Mouse (Mus musculus) liver, adult 2 months (tissue): ENCODE measurements at regions not wholly inside any gene's neighbourhood (a gene's known extent, or its start where the extent isn't known, plus 50 kb on each side); places are given as distances from the start of the nearest gene placed in this dataset.

ENCODE experiments used
- DNase-seq: peaks from one replicate; pipeline ENCODE4 v3.0.0-alpha.2; 2011; ENCODE audit warnings: low read depth, low spot score; ENCODE audit errors: extremely low read depth
- H3K27ac ChIP-seq: fragments of 200-500 bp; replicated peaks from 2 replicates; pipeline ENCODE4 v1.5.1; 2012; ENCODE audit warnings: low read depth, mild to moderate bottlenecking, control low read depth, inconsistent platforms, low read length; ENCODE audit not compliant: insufficient read depth
- H3K27me3 ChIP-seq: fragments of 200-500 bp; 2 replicates; pipeline ENCODE4 v1.6.1; 2012; ENCODE audit warnings: mild to moderate bottlenecking, moderate library complexity, low read length, inconsistent platforms; ENCODE audit not compliant: control insufficient read depth, insufficient read depth
- H3K36me3 ChIP-seq: fragments of 200-500 bp; 2 replicates; pipeline ENCODE4 v1.6.1; 2012; ENCODE audit warnings: low read length, inconsistent platforms; ENCODE audit not compliant: control insufficient read depth, insufficient read depth
- H3K4me1 ChIP-seq: fragments of 200-500 bp; 2 replicates; pipeline ENCODE4 v1.6.1; 2011; ENCODE audit warnings: low read length; ENCODE audit not compliant: control insufficient read depth, insufficient read depth
- H3K4me3 ChIP-seq: fragments of 200-500 bp; 2 replicates; pipeline ENCODE4 v1.5.1; 2011; ENCODE audit warnings: low read depth, mild to moderate bottlenecking, control low read depth, low read length, moderate library complexity; ENCODE audit not compliant: insufficient read depth
- H3K79me2 ChIP-seq: fragments of 200-500 bp; 2 replicates; pipeline ENCODE4 v1.6.1; 2012; ENCODE audit warnings: inconsistent platforms, mild to moderate bottlenecking, low read length, moderate library complexity; ENCODE audit not compliant: control insufficient read depth, insufficient read depth
- H3K9ac ChIP-seq: fragments of 200-500 bp; 2 replicates; pipeline ENCODE4 v1.6.1; 2012; ENCODE audit warnings: low read depth, mild to moderate bottlenecking, control low read depth, inconsistent platforms, low read length
- CTCF ChIP-seq: fragments of 200-500 bp; IDR thresholded peaks from 2 replicates; pipeline ENCODE4 v1.5.1; 2011; ENCODE audit warnings: low read depth, low read length, control low read depth
- POLR2A ChIP-seq: fragments of 200-500 bp; IDR thresholded peaks from 2 replicates; pipeline ENCODE4 v1.6.1; 2011; ENCODE audit warnings: low read length, control low read depth; ENCODE audit not compliant: insufficient read depth; ENCODE audit errors: extremely low read depth
- WGBS: fragments of 180-500 bp; shearing (Covaris S2); methylation state at CpG from one replicate; pipeline ENCODE4 v1.1.7; 2018; 5-methylcytosine and 5-hydroxymethylcytosine counted together

- Histone ChIP-seq H3K4me1 (peaks cover 7% of the 10 kb centered on the region), H3K9ac (no peak overlapping the region), H3K4me3 (no peak overlapping the region), H3K27me3 (no peaks in the 10 kb centered on the region), H3K79me2 (no peaks in the 10 kb centered on the region), H3K27ac (no peak overlapping the region), H3K36me3 (no peaks in the 10 kb centered on the region)
- peak; percentile 61 for DNase-seq
- WGBS = 58% methylated on average over 4 of the region's 4 CpGs
- no peak for TF ChIP-seq POLR2A
These were observed 61.5 kb downstream of the Ppp1r3c start for GRCm38 (mm10) chr19:36674946-36675345.

DNA sequence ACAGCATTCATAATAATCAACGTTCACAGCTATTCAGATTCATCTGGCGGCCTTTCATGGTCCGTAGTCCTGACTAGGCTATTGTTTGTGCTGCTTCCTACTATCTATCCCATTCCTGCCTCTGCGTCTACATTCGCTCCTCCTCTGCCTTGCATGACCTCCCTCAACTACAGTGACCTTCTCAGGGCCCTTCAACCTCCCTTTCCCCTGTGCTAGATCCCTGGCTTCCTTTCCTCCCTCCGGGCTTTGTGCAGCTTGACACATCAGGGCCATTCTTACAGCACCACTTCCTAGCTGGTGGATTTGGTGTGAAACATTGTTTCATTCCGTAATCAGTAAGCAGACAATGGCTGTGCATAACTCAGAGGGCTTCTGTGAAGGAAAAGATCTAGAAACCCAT, 65.6 kb downstream of the Ppp1r3c start:
- H3K9ac ChIP-seq = no peak overlapping the region
- no peaks in the 10 kb centered on the region for H3K79me2 ChIP-seq
- H3K4me1 ChIP-seq = peaks cover under 1% of the 10 kb centered on the region; the same call in 1 of the 2 replicates
- no peak overlapping the region for H3K27ac ChIP-seq
- no peak for DNase-seq
- TF ChIP-seq CTCF = no peak
- TF ChIP-seq POLR2A = no peak
- no peaks in the 10 kb centered on the region for H3K36me3 ChIP-seq
- no peak overlapping the region for H3K4me3 ChIP-seq
- WGBS = 77% methylated on average over 7 of the region's 7 CpGs
- H3K27me3 ChIP-seq = no peaks in the 10 kb centered on the region
